Mouse (Mus musculus): ENCODE data around the gene 4930426L09Rik. TPM values are rescaled to one million over a fixed set of nuclear protein-coding genes. Genes with fewer than 3 reads are reported as not detected.

Gene 4930426L09Rik
- polyA plus RNA-seq, 1 experiment from 2014 or later: 0.44 TPM

DNA sequence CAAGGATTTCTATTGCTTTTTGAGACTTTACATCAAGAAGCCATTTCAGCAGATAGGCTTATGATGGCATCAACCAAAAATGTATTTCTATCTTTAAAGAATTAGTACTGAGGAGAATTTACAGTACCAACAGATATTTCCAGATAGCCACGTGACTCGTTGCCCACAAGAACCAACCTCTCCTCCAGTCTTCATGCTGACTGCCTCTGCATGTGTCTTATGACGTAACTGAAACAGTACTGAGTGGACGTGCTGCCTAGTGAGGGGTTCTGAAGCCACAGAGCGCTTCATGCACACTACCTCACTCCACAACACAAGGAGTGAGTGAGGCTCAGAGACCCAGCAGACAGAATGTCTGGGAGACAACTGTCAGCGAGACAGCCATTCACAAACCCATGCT is 39.1 kb upstream of the 4930426L09Rik start:
- 87% methylated on average over 6 of the region's 6 CpGs for WGBS
- TF ChIP-seq CTCF (IDR thresholded peaks at IDR 0.05; ENCODE audit: low read depth) (no peak), EP300 (optimal IDR thresholded peaks at IDR 0.05) (no peak)
- H3K27me3 ChIP-seq (ENCODE audit: control insufficient read depth, insufficient read depth, low read length): no peaks in the 10 kb centered on the region
- H3K9me3 ChIP-seq (ENCODE audit: control insufficient read depth, low read length): no peaks in the 10 kb centered on the region
- no peaks in the 10 kb centered on the region for H3K4me1 ChIP-seq (replicated peaks; ENCODE audit: control insufficient read depth, insufficient read depth)
- H3K9ac ChIP-seq (ENCODE audit: low read length): no peak overlapping the region
- H3K36me3 ChIP-seq (ENCODE audit: control insufficient read depth, insufficient read depth, low read length): no peaks in the 10 kb centered on the region
- H3K4me3 ChIP-seq (ENCODE audit: low read depth, low read length): no peak overlapping the region
- ATAC-seq (ENCODE audit: low FRiP score, low TSS enrichment): no peak
- DNase-seq (ENCODE audit: low spot score): no peak
- H3K4me2 ChIP-seq (replicated peaks; ENCODE audit: low read depth): no peak overlapping the region
- H3K27ac ChIP-seq (replicated peaks): no peak overlapping the region

DNA sequence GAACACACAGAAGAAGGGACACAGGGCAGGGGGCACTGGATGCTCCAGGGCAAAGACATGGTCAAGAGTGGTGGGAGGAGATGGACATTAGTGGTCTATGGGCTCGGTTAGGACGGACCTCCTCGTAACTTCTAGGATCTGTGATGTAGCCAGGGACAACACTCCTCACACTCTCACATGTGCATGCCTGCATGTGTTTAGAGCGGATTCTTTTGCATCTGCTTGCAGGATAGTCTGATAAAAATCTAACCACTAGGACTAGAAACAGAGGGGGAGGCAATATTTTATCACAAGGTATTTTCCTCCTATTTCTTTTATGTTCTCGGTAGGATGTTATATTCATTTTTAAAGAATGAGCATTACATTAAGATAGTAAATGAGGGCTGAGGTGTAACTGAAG is 38.6 kb upstream of the 4930426L09Rik start:
- no peaks in the 10 kb centered on the region for H3K9me3 ChIP-seq (ENCODE audit: control insufficient read depth, low read length)
- no peak overlapping the region for H3K4me2 ChIP-seq (replicated peaks; ENCODE audit: low read depth)
- H3K4me1 ChIP-seq (replicated peaks; ENCODE audit: control insufficient read depth, insufficient read depth): no peaks in the 10 kb centered on the region
- no peaks in the 10 kb centered on the region for H3K27me3 ChIP-seq (ENCODE audit: control insufficient read depth, insufficient read depth, low read length)
- DNase-seq (ENCODE audit: low spot score): no peak
- no peak for ATAC-seq (ENCODE audit: low FRiP score, low TSS enrichment)
- H3K27ac ChIP-seq (replicated peaks): no peak overlapping the region
- H3K4me3 ChIP-seq (ENCODE audit: low read depth, low read length): no peak overlapping the region
- no peak for TF ChIP-seq EP300 (optimal IDR thresholded peaks at IDR 0.05)
- TF ChIP-seq CTCF (IDR thresholded peaks at IDR 0.05; ENCODE audit: low read depth): no peak
- no peaks in the 10 kb centered on the region for H3K36me3 ChIP-seq (ENCODE audit: control insufficient read depth, insufficient read depth, low read length)
- whole genome bisulfite sequencing: 89% methylated on average over 5 of the region's 5 CpGs
- H3K9ac ChIP-seq (ENCODE audit: low read length): no peak overlapping the region

DNA sequence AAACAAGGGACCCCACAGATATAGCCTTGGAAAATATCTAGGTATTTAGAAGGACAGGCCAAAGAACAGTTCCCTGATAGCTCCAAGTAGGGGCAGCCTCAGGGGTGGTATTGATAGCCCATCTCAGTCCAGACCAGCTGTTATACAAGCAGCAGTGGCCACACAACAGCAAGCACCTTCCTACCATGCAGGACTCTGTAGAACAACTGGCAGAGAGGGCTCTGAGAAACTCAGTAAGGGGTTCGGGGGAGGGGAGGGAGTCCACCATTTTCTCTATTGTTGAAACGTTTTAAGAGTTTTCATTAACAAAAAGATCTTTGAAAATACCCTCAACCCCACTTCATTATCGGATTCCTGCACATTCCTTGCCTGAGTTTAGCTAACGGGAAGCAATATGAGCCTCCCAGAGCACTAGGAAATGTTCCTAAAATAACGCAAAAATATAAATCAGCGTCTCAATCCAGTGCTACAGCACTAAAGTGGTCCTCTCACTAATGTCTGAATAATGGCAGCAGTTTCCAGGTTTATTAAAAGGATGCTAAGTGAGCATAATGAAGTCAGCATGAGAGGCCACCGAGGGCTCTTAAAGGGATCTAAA is 37.7 kb upstream of the 4930426L09Rik start:
- no peak for ATAC-seq (ENCODE audit: low FRiP score, low TSS enrichment)
- Histone ChIP-seq H3K4me1 (replicated peaks; ENCODE audit: control insufficient read depth, insufficient read depth) (no peaks in the 10 kb centered on the region), H3K4me3 (ENCODE audit: low read depth, low read length) (no peak overlapping the region), H3K4me2 (replicated peaks; ENCODE audit: low read depth) (no peak overlapping the region), H3K27me3 (ENCODE audit: control insufficient read depth, insufficient read depth, low read length) (no peaks in the 10 kb centered on the region), H3K9me3 (ENCODE audit: control insufficient read depth, low read length) (no peaks in the 10 kb centered on the region), H3K27ac (replicated peaks) (no peak overlapping the region), H3K36me3 (ENCODE audit: control insufficient read depth, insufficient read depth, low read length) (no peaks in the 10 kb centered on the region), H3K9ac (ENCODE audit: low read length) (no peak overlapping the region)
- no peak for DNase-seq (ENCODE audit: low spot score)
- WGBS: 49% methylated on average over 7 of the region's 7 CpGs
- TF ChIP-seq CTCF (IDR thresholded peaks at IDR 0.05; ENCODE audit: low read depth) (no peak), EP300 (optimal IDR thresholded peaks at IDR 0.05) (no peak)

DNA sequence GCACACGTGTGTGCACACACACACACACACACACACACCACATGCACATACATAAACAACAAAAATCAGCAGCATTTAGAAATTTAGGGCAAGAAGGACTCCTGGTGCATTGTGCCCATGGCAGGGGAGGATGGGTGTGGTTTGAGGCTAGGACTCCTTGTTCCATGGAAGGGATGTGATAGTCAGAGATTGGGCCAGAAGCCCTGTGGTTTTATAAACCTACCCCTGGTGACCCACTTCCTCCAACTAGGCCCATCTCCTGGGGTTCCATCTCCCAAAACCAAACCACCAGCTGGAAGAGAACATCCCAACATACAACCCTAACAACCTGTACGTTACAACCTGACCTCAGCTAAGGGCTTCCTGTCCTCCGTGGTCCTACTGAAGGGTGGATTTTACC is 35.6 kb upstream of the 4930426L09Rik start:
- no peak overlapping the region for H3K4me3 ChIP-seq (ENCODE audit: low read depth, low read length)
- H3K36me3 ChIP-seq (ENCODE audit: control insufficient read depth, insufficient read depth, low read length): no peaks in the 10 kb centered on the region
- ATAC-seq (ENCODE audit: low FRiP score, low TSS enrichment) (no peak), DNase-seq (ENCODE audit: low spot score) (no peak)
- no peaks in the 10 kb centered on the region for H3K4me1 ChIP-seq (replicated peaks; ENCODE audit: control insufficient read depth, insufficient read depth)
- no peaks in the 10 kb centered on the region for H3K27me3 ChIP-seq (ENCODE audit: control insufficient read depth, insufficient read depth, low read length)
- 84% methylated on average over 3 of the region's 3 CpGs for WGBS
- no peak overlapping the region for H3K9ac ChIP-seq (ENCODE audit: low read length)
- H3K9me3 ChIP-seq (ENCODE audit: control insufficient read depth, low read length): no peaks in the 10 kb centered on the region
- H3K27ac ChIP-seq (replicated peaks): no peak overlapping the region
- no peak overlapping the region for H3K4me2 ChIP-seq (replicated peaks; ENCODE audit: low read depth)
- TF ChIP-seq EP300 (optimal IDR thresholded peaks at IDR 0.05) (no peak), CTCF (IDR thresholded peaks at IDR 0.05; ENCODE audit: low read depth) (no peak)

DNA sequence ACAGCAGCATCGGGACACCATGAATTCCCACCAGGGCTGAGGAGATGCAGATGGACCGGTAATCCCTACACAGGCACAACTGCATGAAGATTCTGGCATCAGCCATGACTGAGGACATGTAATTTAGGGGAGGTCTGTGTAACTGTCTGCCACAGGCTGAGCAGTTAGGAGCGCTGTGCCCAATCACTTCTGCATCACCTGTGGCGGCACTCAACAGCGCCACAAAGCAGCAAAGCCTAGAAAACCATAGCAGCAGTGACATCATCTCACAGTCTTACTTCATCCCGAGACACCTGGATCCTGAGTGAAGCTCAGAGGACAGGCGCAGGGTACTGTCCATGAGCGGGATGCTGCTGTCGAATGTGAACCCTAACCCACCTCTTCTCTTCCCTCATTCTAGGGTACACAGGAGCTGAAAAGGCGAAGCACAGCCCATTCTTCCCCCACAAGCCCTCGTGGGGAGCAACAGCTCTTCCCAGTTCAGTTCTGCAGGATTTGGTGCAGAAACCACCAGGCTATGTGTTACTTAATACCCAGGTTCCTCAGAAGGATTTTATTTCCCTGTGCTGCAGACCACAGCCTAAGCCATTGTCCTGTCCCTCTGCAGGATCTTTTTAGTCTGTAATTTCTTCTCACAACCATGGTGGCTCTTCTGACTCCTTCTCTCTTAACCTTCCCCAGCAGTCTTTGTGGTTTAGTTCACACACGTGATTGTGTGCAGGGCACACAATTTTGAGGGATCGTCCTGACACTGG is 34.7 kb upstream of the 4930426L09Rik start:
- no peak overlapping the region for H3K4me3 ChIP-seq (ENCODE audit: low read depth, low read length)
- no peak overlapping the region for H3K4me2 ChIP-seq (replicated peaks; ENCODE audit: low read depth)
- no peaks in the 10 kb centered on the region for H3K27me3 ChIP-seq (ENCODE audit: control insufficient read depth, insufficient read depth, low read length)
- WGBS: 78% methylated on average over 13 of the region's 13 CpGs
- no peak for TF ChIP-seq EP300 (optimal IDR thresholded peaks at IDR 0.05)
- TF ChIP-seq CTCF (IDR thresholded peaks at IDR 0.05; ENCODE audit: low read depth): no peak
- no peak for ATAC-seq (ENCODE audit: low FRiP score, low TSS enrichment)
- H3K9me3 ChIP-seq (ENCODE audit: control insufficient read depth, low read length): no peaks in the 10 kb centered on the region
- H3K27ac ChIP-seq (replicated peaks): no peak overlapping the region
- H3K4me1 ChIP-seq (replicated peaks; ENCODE audit: control insufficient read depth, insufficient read depth): no peaks in the 10 kb centered on the region
- H3K9ac ChIP-seq (ENCODE audit: low read length): no peak overlapping the region
- no peaks in the 10 kb centered on the region for H3K36me3 ChIP-seq (ENCODE audit: control insufficient read depth, insufficient read depth, low read length)
- no peak for DNase-seq (ENCODE audit: low spot score)

DNA sequence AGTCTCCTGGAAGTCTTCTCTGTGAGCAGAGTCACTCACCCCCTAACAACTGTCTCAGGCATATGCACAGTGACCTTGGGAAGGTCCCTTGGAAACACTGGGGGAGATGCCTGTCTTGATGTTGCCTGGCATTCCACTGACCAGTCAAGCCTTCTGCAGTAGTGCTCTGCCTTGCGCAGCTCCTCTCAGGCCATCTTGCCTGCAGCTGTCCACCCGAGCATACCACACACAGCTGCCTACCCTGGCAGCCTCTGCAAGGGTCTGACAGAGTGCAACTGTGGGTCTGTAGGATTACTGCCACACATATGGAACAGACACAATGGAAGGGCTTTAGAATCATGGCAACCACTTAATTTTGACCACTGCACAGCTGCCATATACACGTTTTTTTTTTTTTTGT is 33.0 kb upstream of the 4930426L09Rik start:
- no peak overlapping the region for H3K27ac ChIP-seq (replicated peaks)
- H3K9me3 ChIP-seq (ENCODE audit: control insufficient read depth, low read length): no peaks in the 10 kb centered on the region
- no peak overlapping the region for H3K4me2 ChIP-seq (replicated peaks; ENCODE audit: low read depth)
- DNase-seq (ENCODE audit: low spot score) (no peak), ATAC-seq (ENCODE audit: low FRiP score, low TSS enrichment) (no peak)
- H3K36me3 ChIP-seq (ENCODE audit: control insufficient read depth, insufficient read depth, low read length): no peaks in the 10 kb centered on the region
- no peak for TF ChIP-seq EP300 (optimal IDR thresholded peaks at IDR 0.05)
- TF ChIP-seq CTCF (IDR thresholded peaks at IDR 0.05; ENCODE audit: low read depth): no peak
- H3K9ac ChIP-seq (ENCODE audit: low read length): no peak overlapping the region
- no peaks in the 10 kb centered on the region for H3K27me3 ChIP-seq (ENCODE audit: control insufficient read depth, insufficient read depth, low read length)
- WGBS: 72% methylated on average over 3 of the region's 3 CpGs
- no peaks in the 10 kb centered on the region for H3K4me1 ChIP-seq (replicated peaks; ENCODE audit: control insufficient read depth, insufficient read depth)
- H3K4me3 ChIP-seq (ENCODE audit: low read depth, low read length): no peak overlapping the region

All from stomach, postnatal 0 days (tissue).